Mouse (Mus musculus) cortical plate, adult 2 months (tissue): ENCODE results near the gene Chd9.

Experiments
- CTCF ChIP-seq: fragments of 200-500 bp; IDR thresholded peaks from 2 replicates; pipeline ENCODE4 v1.5.1; 2011; ENCODE audit warnings: mild to moderate bottlenecking, control low read depth, low read length; ENCODE audit not compliant: insufficient read depth; ENCODE audit errors: extremely low read depth
- POLR2A ChIP-seq: fragments of 200-500 bp; IDR thresholded peaks from 2 replicates; pipeline ENCODE4 v1.6.1; 2011; ENCODE audit warnings: mild to moderate bottlenecking, low read length, control low read depth; ENCODE audit not compliant: insufficient read depth; ENCODE audit errors: extremely low read depth

- TF ChIP-seq CTCF (no peak), POLR2A (no peak)
Measured at GRCm38 (mm10) chr8:90839725-90840714, 11.9 kb downstream of the Chd9 start.
